Mouse (Mus musculus): Measurements from ENCODE around the gene Elmo1. TPM values are rescaled to one million over a fixed set of nuclear protein-coding genes. Genes with fewer than 3 reads are reported as not detected.

Gene Elmo1
- polyA plus RNA-seq, 1 experiment: 56.1 TPM

- Histone ChIP-seq H3K4me3 (ENCODE audit: insufficient read depth, low read length) (no peak overlapping the region), H3K27ac (ENCODE audit: insufficient read depth, low read length) (no peak overlapping the region), H3K4me1 (ENCODE audit: control insufficient read depth, insufficient read depth, low read length) (peaks cover 2% of the 10 kb centered on the region)
- TF ChIP-seq CTCF (IDR thresholded peaks at IDR 0.05; ENCODE audit: extremely low read depth, insufficient read depth, low read length) (no peak), POLR2A (IDR thresholded peaks at IDR 0.05; ENCODE audit: extremely low read depth, insufficient read depth, low read length) (no peak)
Observed at GRCm38 (mm10) chr13:20116868-20117510, 26.6 kb downstream of the Elmo1 start.

- Histone ChIP-seq H3K27ac (ENCODE audit: insufficient read depth, low read length) (no peak overlapping the region), H3K4me3 (ENCODE audit: insufficient read depth, low read length) (no peak overlapping the region), H3K4me1 (ENCODE audit: control insufficient read depth, insufficient read depth, low read length) (peaks cover 2% of the 10 kb centered on the region)
- TF ChIP-seq POLR2A (IDR thresholded peaks at IDR 0.05; ENCODE audit: extremely low read depth, insufficient read depth, low read length): no peak
- no peak for TF ChIP-seq CTCF (IDR thresholded peaks at IDR 0.05; ENCODE audit: extremely low read depth, insufficient read depth, low read length)
Observed at GRCm38 (mm10) chr13:20117691-20118090, 27.3 kb downstream of the Elmo1 start.

GRCm38 (mm10) chr13:20118909-20119308, 28.5 kb downstream of the Elmo1 start:
- TF ChIP-seq CTCF (IDR thresholded peaks at IDR 0.05; ENCODE audit: extremely low read depth, insufficient read depth, low read length) (no peak), POLR2A (IDR thresholded peaks at IDR 0.05; ENCODE audit: extremely low read depth, insufficient read depth, low read length) (no peak)
- Histone ChIP-seq H3K4me1 (ENCODE audit: control insufficient read depth, insufficient read depth, low read length) (peaks cover 2% of the 10 kb centered on the region), H3K27ac (ENCODE audit: insufficient read depth, low read length) (no peak overlapping the region), H3K4me3 (ENCODE audit: insufficient read depth, low read length) (no peak overlapping the region)

GRCm38 (mm10) chr13:20120723-20121122, 30.3 kb downstream of the Elmo1 start:
- H3K4me1 ChIP-seq (ENCODE audit: control insufficient read depth, insufficient read depth, low read length): peaks cover 2% of the 10 kb centered on the region
- TF ChIP-seq POLR2A (IDR thresholded peaks at IDR 0.05; ENCODE audit: extremely low read depth, insufficient read depth, low read length): no peak
- TF ChIP-seq CTCF (IDR thresholded peaks at IDR 0.05; ENCODE audit: extremely low read depth, insufficient read depth, low read length): no peak
- H3K27ac ChIP-seq (ENCODE audit: insufficient read depth, low read length): no peak overlapping the region
- no peak overlapping the region for H3K4me3 ChIP-seq (ENCODE audit: insufficient read depth, low read length)

GRCm38 (mm10) chr13:20121385-20122043, 31.1 kb downstream of the Elmo1 start:
- TF ChIP-seq POLR2A (IDR thresholded peaks at IDR 0.05; ENCODE audit: extremely low read depth, insufficient read depth, low read length): no peak
- no peak for TF ChIP-seq CTCF (IDR thresholded peaks at IDR 0.05; ENCODE audit: extremely low read depth, insufficient read depth, low read length)
- Histone ChIP-seq H3K27ac (ENCODE audit: insufficient read depth, low read length) (no peak overlapping the region), H3K4me1 (ENCODE audit: control insufficient read depth, insufficient read depth, low read length) (no peaks in the 10 kb centered on the region; the same call in 1 of the 2 replicates), H3K4me3 (ENCODE audit: insufficient read depth, low read length) (no peak overlapping the region)

- Histone ChIP-seq H3K27ac (ENCODE audit: insufficient read depth, low read length) (no peak overlapping the region), H3K4me1 (ENCODE audit: control insufficient read depth, insufficient read depth, low read length) (no peaks in the 10 kb centered on the region; the same call in 1 of the 2 replicates), H3K4me3 (ENCODE audit: insufficient read depth, low read length) (no peak overlapping the region)
- TF ChIP-seq CTCF (IDR thresholded peaks at IDR 0.05; ENCODE audit: extremely low read depth, insufficient read depth, low read length) (no peak), POLR2A (IDR thresholded peaks at IDR 0.05; ENCODE audit: extremely low read depth, insufficient read depth, low read length) (no peak)
Observed at GRCm38 (mm10) chr13:20123975-20124374, 33.6 kb downstream of the Elmo1 start.

GRCm38 (mm10) chr13:20124965-20125364, 34.6 kb downstream of the Elmo1 start:
- no peak overlapping the region for H3K27ac ChIP-seq (ENCODE audit: insufficient read depth, low read length)
- H3K4me1 ChIP-seq (ENCODE audit: control insufficient read depth, insufficient read depth, low read length): no peaks in the 10 kb centered on the region; the same call in 1 of the 2 replicates
- no peak for TF ChIP-seq CTCF (IDR thresholded peaks at IDR 0.05; ENCODE audit: extremely low read depth, insufficient read depth, low read length)
- TF ChIP-seq POLR2A (IDR thresholded peaks at IDR 0.05; ENCODE audit: extremely low read depth, insufficient read depth, low read length): no peak
- no peak overlapping the region for H3K4me3 ChIP-seq (ENCODE audit: insufficient read depth, low read length)

- TF ChIP-seq POLR2A (IDR thresholded peaks at IDR 0.05; ENCODE audit: extremely low read depth, insufficient read depth, low read length) (no peak), CTCF (IDR thresholded peaks at IDR 0.05; ENCODE audit: extremely low read depth, insufficient read depth, low read length) (no peak)
Observed at GRCm38 (mm10) chr13:20125845-20126244, 35.4 kb downstream of the Elmo1 start.

GRCm38 (mm10) chr13:20127553-20127952, 37.2 kb downstream of the Elmo1 start:
- H3K4me3 ChIP-seq (ENCODE audit: insufficient read depth, low read length): no peak overlapping the region
- no peak for TF ChIP-seq POLR2A (IDR thresholded peaks at IDR 0.05; ENCODE audit: extremely low read depth, insufficient read depth, low read length)
- TF ChIP-seq CTCF (IDR thresholded peaks at IDR 0.05; ENCODE audit: extremely low read depth, insufficient read depth, low read length): no peak
- H3K27ac ChIP-seq (ENCODE audit: insufficient read depth, low read length): no peak overlapping the region
- no peaks in the 10 kb centered on the region for H3K4me1 ChIP-seq (ENCODE audit: control insufficient read depth, insufficient read depth, low read length)

More at GRCm38 (mm10) chr13:20125845-20126244, 35.4 kb downstream of the Elmo1 start:
- H3K4me1 ChIP-seq (ENCODE audit: control insufficient read depth, insufficient read depth, low read length): no peaks in the 10 kb centered on the region; the same call in 1 of the 2 replicates
- H3K27ac ChIP-seq (ENCODE audit: insufficient read depth, low read length): no peak overlapping the region
- no peak overlapping the region for H3K4me3 ChIP-seq (ENCODE audit: insufficient read depth, low read length)

- no peak for TF ChIP-seq CTCF (IDR thresholded peaks at IDR 0.05; ENCODE audit: extremely low read depth, insufficient read depth, low read length)
- TF ChIP-seq POLR2A (IDR thresholded peaks at IDR 0.05; ENCODE audit: extremely low read depth, insufficient read depth, low read length): no peak
Observed at GRCm38 (mm10) chr13:20128097-20128496, 37.7 kb downstream of the Elmo1 start.

More at GRCm38 (mm10) chr13:20128097-20128496, 37.7 kb downstream of the Elmo1 start:
- no peak overlapping the region for H3K4me3 ChIP-seq (ENCODE audit: insufficient read depth, low read length)
- no peaks in the 10 kb centered on the region for H3K4me1 ChIP-seq (ENCODE audit: control insufficient read depth, insufficient read depth, low read length)
- H3K27ac ChIP-seq (ENCODE audit: insufficient read depth, low read length): no peak overlapping the region

Measured in cortical plate, adult 2 months (tissue).